Mouse (Mus musculus): ENCODE data around the gene Olfr1364.

Olfr1364 gene

DNA sequence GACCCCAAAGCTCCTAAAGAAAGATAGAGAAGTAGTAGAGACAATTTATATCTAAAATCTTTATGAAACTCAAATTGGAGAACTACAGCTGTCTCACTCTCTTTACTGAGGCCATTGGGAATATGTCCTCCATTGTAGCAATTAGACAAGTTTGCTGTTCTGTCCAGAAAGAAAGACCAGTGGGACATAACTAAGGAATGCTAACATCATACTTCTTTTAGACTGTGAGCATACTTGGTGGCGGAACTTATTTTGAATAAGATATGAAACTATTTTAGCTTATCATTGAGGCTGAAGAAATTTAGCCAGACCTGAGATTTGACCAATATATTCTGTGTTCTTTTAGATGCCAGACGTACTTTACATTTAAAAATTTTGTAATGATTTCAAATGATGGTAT, at the start of gene Olfr1364:
TSS of gene Olfr1364 (minus strand) at position 101 of the 400 bp plus-strand sequence.
- DNase-seq (ENCODE audit: low read depth, low spot score), result no peak

- DNase-seq (ENCODE audit: low read depth, low spot score), result no peak
Measured at GRCm38 (mm10) chr13:21613922-21614321, 32.4 kb upstream of the Olfr1364 start, which contains the start of gene Olfr1362. Gene Olfr1362, minus strand, starts transcription at chr13:21614022.

DNA sequence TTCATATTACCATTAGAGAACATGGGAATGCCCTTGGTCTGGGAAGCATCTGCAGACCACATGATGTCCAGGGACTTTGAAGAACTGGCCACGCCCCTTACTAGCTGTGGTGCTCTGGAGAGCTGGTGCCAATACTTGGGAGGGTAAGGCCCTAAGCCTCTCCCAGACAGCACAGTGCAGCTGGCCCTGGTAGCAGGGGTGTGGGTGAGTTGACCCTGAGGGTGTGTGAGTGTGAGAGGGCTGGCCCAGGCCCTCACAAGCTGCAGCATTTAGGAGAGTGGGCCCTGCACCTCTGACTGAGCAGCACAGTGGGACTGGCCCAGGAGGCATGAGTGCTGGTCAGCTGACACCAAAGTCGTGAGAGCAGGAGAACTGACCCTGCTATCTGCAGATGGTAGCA, 10.1 kb upstream of the Olfr1364 start:
- DNase-seq (ENCODE audit: low read depth, low spot score), result no peak

DNA sequence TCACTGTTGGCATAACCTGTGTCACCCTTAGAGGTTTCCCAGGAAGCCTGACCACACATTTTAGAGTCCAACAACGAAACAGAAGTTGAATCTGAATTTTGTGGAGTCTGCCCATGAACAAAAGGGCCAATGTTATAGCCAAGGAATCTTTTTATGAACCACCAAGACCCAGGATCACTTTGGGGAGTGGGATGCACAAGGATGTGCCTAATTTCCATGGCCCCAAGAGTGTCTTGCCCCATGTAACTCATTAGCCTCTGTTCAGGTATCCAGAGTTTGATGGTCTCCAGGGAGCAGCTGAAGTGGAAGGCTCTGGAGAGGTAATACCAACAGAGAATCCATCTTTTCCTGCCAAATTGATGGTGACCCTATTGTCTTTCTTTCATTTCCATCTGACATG, 21.8 kb downstream of the Olfr1364 start, which contains the start of gene Olfr1535:
TSS of gene Olfr1535 (minus strand) at position 101 of the 400 bp plus-strand sequence.
- DNase-seq (ENCODE audit: low read depth, low spot score), result no peak

DNA sequence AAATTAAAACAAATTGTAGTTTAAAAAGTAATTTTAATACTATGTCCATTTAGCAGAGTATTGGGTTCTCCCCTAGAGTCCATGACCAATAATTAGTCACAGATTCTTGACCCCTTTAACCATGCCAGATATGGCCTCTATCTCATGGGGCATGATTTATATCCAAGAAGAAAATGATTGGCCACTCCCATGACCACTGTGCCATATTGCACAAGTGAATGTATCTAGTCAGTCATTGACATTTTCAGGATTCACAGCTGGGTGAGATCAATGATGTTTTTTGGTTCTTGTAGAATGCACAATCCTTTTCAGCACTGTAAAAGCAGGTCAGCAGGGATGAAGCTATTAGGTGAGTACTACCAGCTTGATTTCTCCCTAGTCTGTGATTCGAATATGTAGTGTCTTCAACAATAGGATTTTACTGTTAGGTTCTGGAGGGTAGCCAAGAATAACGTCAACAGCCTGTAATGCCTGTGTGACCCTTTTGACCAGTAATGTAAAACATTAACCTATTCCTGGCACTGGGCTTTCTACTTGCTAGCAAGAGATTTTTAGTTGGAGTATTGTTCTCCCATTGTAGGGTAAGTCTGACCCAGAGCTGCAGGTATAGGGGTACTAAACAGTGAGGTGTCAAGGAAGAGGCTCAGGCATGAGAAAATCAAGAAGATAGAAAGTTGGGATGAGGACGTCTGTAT, 31.0 kb downstream of the Olfr1364 start:
- no peak for DNase-seq (ENCODE audit: low read depth, low spot score)

DNA sequence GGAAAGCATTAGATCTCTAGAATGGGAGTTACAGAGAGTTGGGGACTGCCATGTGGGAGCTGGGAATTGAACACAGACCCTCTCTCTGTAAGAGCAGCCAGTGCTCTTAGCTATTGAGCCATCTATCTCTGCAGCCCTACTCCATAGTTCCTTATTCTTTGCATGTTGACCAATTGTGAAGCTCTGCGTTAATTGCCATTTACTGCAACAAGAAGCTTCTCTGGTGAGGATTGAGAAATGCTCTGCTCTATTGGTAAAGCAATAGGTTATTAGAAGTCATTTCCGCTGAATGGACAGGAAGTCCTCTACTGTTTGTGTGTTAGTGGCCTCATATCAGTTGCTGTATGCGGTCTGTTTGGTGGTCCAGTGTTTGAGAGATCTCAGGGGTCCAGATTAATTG, 32.1 kb downstream of the Olfr1364 start:
- no peak for DNase-seq (ENCODE audit: low read depth, low spot score)

GRCm38 (mm10) chr13:21542708-21543107, 38.9 kb downstream of the Olfr1364 start, which contains the start of gene Olfr1366:
Gene Olfr1366, minus strand, starts transcription at chr13:21542808.
- no peak for DNase-seq (ENCODE audit: low read depth, low spot score)

- peak; percentile 94 for DNase-seq (ENCODE audit: low read depth, low spot score)
Measured at GRCm38 (mm10) chr13:21530781-21531201, 50.8 kb downstream of the Olfr1364 start, which contains the start of gene Zkscan8. Gene Zkscan8, minus strand, starts transcription at chr13:21531120.

- DNase-seq (ENCODE audit: low read depth, low spot score), result peak; percentile 28
Measured at GRCm38 (mm10) chr13:21530136-21530535, 51.4 kb downstream of the Olfr1364 start.
